Mouse (Mus musculus) testis, adult 2 months (tissue): ENCODE data around the gene Ccdc83.

Experiments used
- CTCF ChIP-seq: fragments of 200-500 bp; IDR thresholded peaks from 2 replicates; pipeline ENCODE4 v1.5.1; 2012; ENCODE audit warnings: low read depth, mild to moderate bottlenecking, inconsistent platforms, low read length, moderate library complexity; ENCODE audit not compliant: control insufficient read depth, insufficient read depth, insufficient replicate concordance
- POLR2A ChIP-seq: fragments of 200-500 bp; IDR thresholded peaks from 2 replicates; pipeline ENCODE4 v1.6.1; 2012; ENCODE audit warnings: low read depth, mild to moderate bottlenecking, inconsistent platforms, low read length, moderate library complexity; ENCODE audit not compliant: control insufficient read depth

DNA sequence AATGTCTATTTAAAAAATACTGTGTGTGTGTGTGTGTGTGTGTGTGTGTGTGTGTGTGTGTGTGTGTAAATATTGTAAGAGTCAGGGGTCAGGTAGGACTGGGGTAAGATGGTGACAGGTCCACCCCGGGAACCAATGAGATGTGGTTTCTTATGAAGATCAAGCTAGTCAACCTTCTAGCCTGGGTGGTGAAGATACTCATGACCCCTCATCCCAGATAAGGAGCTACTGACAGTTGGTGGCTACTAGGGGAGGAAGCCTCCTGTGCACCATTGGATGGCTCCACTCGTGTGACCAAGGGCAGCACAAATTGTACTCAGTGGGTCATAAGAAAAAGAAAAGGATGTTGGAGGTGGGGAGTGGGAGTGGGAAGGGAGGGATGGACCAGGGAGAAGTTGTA is 5.7 kb downstream of the Ccdc83 start:
- no peak for TF ChIP-seq CTCF
- no peak for TF ChIP-seq POLR2A
